In the genomic region with DNA sequence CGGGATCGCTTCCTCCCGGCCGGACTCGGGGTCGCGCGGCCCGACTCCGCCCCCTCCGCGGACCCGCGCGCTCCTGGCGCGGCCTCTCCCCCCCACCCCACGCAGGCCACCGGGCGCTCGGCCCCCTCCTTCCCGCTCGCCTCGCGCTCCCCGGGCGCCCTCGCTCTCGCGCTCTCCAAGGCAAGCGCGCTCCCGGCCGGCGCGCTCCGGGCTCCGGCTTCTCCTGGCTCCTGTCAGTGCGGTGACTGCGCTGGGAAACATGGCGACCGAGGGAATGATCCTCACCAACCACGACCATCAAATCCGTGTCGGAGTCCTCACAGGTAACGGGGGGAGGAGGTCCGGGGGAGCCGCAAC, we compare ENCODE assay signal across 7 mouse cellular contexts. TPM values are rescaled to one million over a fixed set of nuclear protein-coding genes. Genes with fewer than 3 reads are reported as not detected.
DNase-seq lines count a peak whose midpoint lies in the region; ATAC-seq and TF ChIP-seq lines count a peak whose summit lies in the region.

No protein-coding gene starts in this region.

- no peak for TF ChIP-seq CTCF in Patski (IDR thresholded peaks at IDR 0.05)

- no peaks in the 10 kb centered on the region for H3K9me3 ChIP-seq in forebrain, embryonic 14.5 days (replicated peaks; ENCODE audit: control insufficient read depth, low read length)
- H3K9me3 ChIP-seq in hindbrain, embryonic 10.5 days = no peaks in the 10 kb centered on the region
- H3K9me3 ChIP-seq in lung, embryonic 15.5 days = no peaks in the 10 kb centered on the region

- peak overlapping the region; percentile 73 for H3K4me2 ChIP-seq in forebrain, embryonic 14.5 days (ENCODE audit: low read length)
- H3K4me2 ChIP-seq in lung, embryonic 15.5 days = peak overlapping the region; percentile 82

- DNase-seq in Patski (ENCODE audit: low read depth, low spot score) = no peak
- DNase-seq in c-Kit-positive CD71-negative TER-119-negative erythroid progenitor cells, embryonic 14.5 days (ENCODE audit: low read depth) = peak; percentile 53
- DNase-seq in forebrain, embryonic 14.5 days (ENCODE audit: low spot score) = peak; percentile 94
- DNase-seq in hindbrain, embryonic 10.5 days (ENCODE audit: low spot score) = peak; percentile 87
- peak; percentile 87 for DNase-seq in layer of hippocampus, adult 9-11 months
- peak; percentile 92 for DNase-seq in retina, embryonic 14.5 days (ENCODE audit: low spot score)

- H3K36me3 ChIP-seq in forebrain, embryonic 14.5 days (ENCODE audit: control insufficient read depth, insufficient read depth, low read length) = no peaks in the 10 kb centered on the region
- no peaks in the 10 kb centered on the region for H3K36me3 ChIP-seq in hindbrain, embryonic 10.5 days
- H3K36me3 ChIP-seq in lung, embryonic 15.5 days = no peaks in the 10 kb centered on the region

- H3K9ac ChIP-seq in forebrain, embryonic 14.5 days (ENCODE audit: low read length) = peak overlapping the region; percentile 89
- H3K9ac ChIP-seq in lung, embryonic 15.5 days = peak overlapping the region; percentile 84

- WGBS in forebrain, embryonic 14.5 days = under 1% methylated on average over 36 of the region's 48 CpGs
- WGBS in hindbrain, embryonic 10.5 days = under 1% methylated on average over 48 of the region's 48 CpGs
- WGBS in lung, embryonic 15.5 days = 0% methylated on average over 47 of the region's 48 CpGs

- peak overlapping the region; percentile 97 for H3K27ac ChIP-seq in forebrain, embryonic 14.5 days (ENCODE audit: low read depth, low read length)
- H3K27ac ChIP-seq in hindbrain, embryonic 10.5 days = peak overlapping the region; percentile 96
- H3K27ac ChIP-seq in lung, embryonic 15.5 days = peak overlapping the region; percentile 100

- H3K4me3 ChIP-seq in forebrain, embryonic 14.5 days (ENCODE audit: low read depth, low read length) = peak overlapping the region; percentile 74
- H3K4me3 ChIP-seq in hindbrain, embryonic 10.5 days = peak overlapping the region; percentile 84
- H3K4me3 ChIP-seq in lung, embryonic 15.5 days = peak overlapping the region; percentile 98

- POLR2A ChIA-PET in Patski (lab: Charles Lee) = no interaction called here

- no peaks in the 10 kb centered on the region for H3K27me3 ChIP-seq in Patski
- no peaks in the 10 kb centered on the region for H3K27me3 ChIP-seq in forebrain, embryonic 14.5 days (replicated peaks; ENCODE audit: control insufficient read depth, insufficient read depth, low read length)
- H3K27me3 ChIP-seq in hindbrain, embryonic 10.5 days (ENCODE audit: insufficient read depth, poor library complexity, severe bottlenecking) = no peaks in the 10 kb centered on the region
- no peaks in the 10 kb centered on the region for H3K27me3 ChIP-seq in lung, embryonic 15.5 days

- H3K4me1 ChIP-seq in forebrain, embryonic 14.5 days (ENCODE audit: control insufficient read depth, insufficient read depth, low read length) = peaks cover 7% of the 10 kb centered on the region
- peaks cover 19% of the 10 kb centered on the region for H3K4me1 ChIP-seq in hindbrain, embryonic 10.5 days (replicated peaks)
- H3K4me1 ChIP-seq in lung, embryonic 15.5 days = peaks cover 4% of the 10 kb centered on the region

- peak; percentile 72 for ATAC-seq in Patski
- peak; percentile 89 for ATAC-seq in forebrain, embryonic 14.5 days
- peak; percentile 92 for ATAC-seq in lung, embryonic 15.5 days (ENCODE audit: borderline replicate concordance, extremely low read depth, low FRiP score, low TSS enrichment)

- CTCF ChIA-PET in Patski (lab: Charles Lee) = no interaction called here

- in situ Hi-C loops in Patski (cut with MboI; ENCODE audit: low pct_unique_long_range_greater_than_20kb) = no loop called here

RNA-seq across cellular contexts. Expression of a gene that starts 0.3 kb away (rescaled TPM):
- 20.9 TPM for polyA plus RNA-seq in Patski (2021)
- polyA plus RNA-seq in forebrain, embryonic 14.5 days (2014; fragmentation: Nextera tagmentation; extraction: Ambion mirVana) = 36.7 and 39.5 TPM in 2 replicates
- 15.5 and 17.1 TPM in 2 replicates for polyA plus RNA-seq in hindbrain, embryonic 10.5 days (2016; fragmentation: Nextera tagmentation; extraction: Ambion mirVana)
- polyA plus RNA-seq in lung, embryonic 15.5 days (2015; fragmentation: Nextera tagmentation; extraction: Ambion mirVana) = 13.6 and 14.6 TPM in 2 replicates

RNA-seq across cellular contexts. Expression of a gene that starts 32.5 kb away (rescaled TPM):
- not detected for polyA plus RNA-seq in Patski (2021)
- not detected in 2 replicates for polyA plus RNA-seq in forebrain, embryonic 14.5 days (2014; fragmentation: Nextera tagmentation; extraction: Ambion mirVana)
- polyA plus RNA-seq in hindbrain, embryonic 10.5 days (2016; fragmentation: Nextera tagmentation; extraction: Ambion mirVana) = not detected in 2 replicates
- not detected in 2 replicates for polyA plus RNA-seq in lung, embryonic 15.5 days (2015; fragmentation: Nextera tagmentation; extraction: Ambion mirVana)
